Mouse (Mus musculus): ENCODE data around the gene Tbc1d5.

The Tbc1d5 gene

GRCm38 (mm10) chr17:51179195-51179953, at the start of gene Tbc1d5:
Tbc1d5 (minus strand) TSS chr17:51179352.
- peak; percentile 78 for DNase-seq (ENCODE audit: low read depth, low spot score)

GRCm38 (mm10) chr17:51226056-51226455, 46.9 kb upstream of the Tbc1d5 start:
- DNase-seq (ENCODE audit: low read depth, low spot score) = no peak

- no peak for DNase-seq (ENCODE audit: low read depth, low spot score)
These were observed 44.0 kb upstream of the Tbc1d5 start for GRCm38 (mm10) chr17:51223152-51223551.

GRCm38 (mm10) chr17:51221075-51221474, 41.9 kb upstream of the Tbc1d5 start:
- DNase-seq (ENCODE audit: low read depth, low spot score) = no peak

- DNase-seq (ENCODE audit: low read depth, low spot score) = no peak
These were observed 40.7 kb upstream of the Tbc1d5 start for GRCm38 (mm10) chr17:51219897-51220296.

- DNase-seq (ENCODE audit: low read depth, low spot score) = no peak
These were observed 37.3 kb upstream of the Tbc1d5 start for GRCm38 (mm10) chr17:51216426-51216825.

- DNase-seq (ENCODE audit: low read depth, low spot score) = no peak
These were observed 30.4 kb upstream of the Tbc1d5 start for GRCm38 (mm10) chr17:51209565-51209964.

- no peak for DNase-seq (ENCODE audit: low read depth, low spot score)
These were observed 25.5 kb upstream of the Tbc1d5 start for GRCm38 (mm10) chr17:51204643-51205042.

GRCm38 (mm10) chr17:51195561-51195960, 16.4 kb upstream of the Tbc1d5 start:
- no peak for DNase-seq (ENCODE audit: low read depth, low spot score)

GRCm38 (mm10) chr17:51194787-51195186, 15.6 kb upstream of the Tbc1d5 start:
- DNase-seq (ENCODE audit: low read depth, low spot score) = no peak

GRCm38 (mm10) chr17:51191381-51191780, 12.2 kb upstream of the Tbc1d5 start:
- DNase-seq (ENCODE audit: low read depth, low spot score) = no peak

- no peak for DNase-seq (ENCODE audit: low read depth, low spot score)
These were observed 3.6 kb upstream of the Tbc1d5 start for GRCm38 (mm10) chr17:51182715-51183114.

GRCm38 (mm10) chr17:51178491-51179194, 509 bp downstream of the Tbc1d5 start:
- peak; percentile 50 for DNase-seq (ENCODE audit: low read depth, low spot score)

GRCm38 (mm10) chr17:51177923-51178322, 1.2 kb downstream of the Tbc1d5 start:
- DNase-seq (ENCODE audit: low read depth, low spot score) = no peak

- DNase-seq (ENCODE audit: low read depth, low spot score) = no peak
These were observed 6.8 kb downstream of the Tbc1d5 start for GRCm38 (mm10) chr17:51172332-51172731.

- DNase-seq (ENCODE audit: low read depth, low spot score) = no peak
These were observed 7.6 kb downstream of the Tbc1d5 start for GRCm38 (mm10) chr17:51171504-51171903.

- no peak for DNase-seq (ENCODE audit: low read depth, low spot score)
These were observed 9.2 kb downstream of the Tbc1d5 start for GRCm38 (mm10) chr17:51169911-51170310.

GRCm38 (mm10) chr17:51162366-51162765, 16.8 kb downstream of the Tbc1d5 start:
- no peak for DNase-seq (ENCODE audit: low read depth, low spot score)

- DNase-seq (ENCODE audit: low read depth, low spot score) = no peak
These were observed 19.9 kb downstream of the Tbc1d5 start for GRCm38 (mm10) chr17:51159261-51159660.

- DNase-seq (ENCODE audit: low read depth, low spot score) = no peak
These were observed 28.2 kb downstream of the Tbc1d5 start for GRCm38 (mm10) chr17:51150999-51151398.

- no peak for DNase-seq (ENCODE audit: low read depth, low spot score)
These were observed 34.2 kb downstream of the Tbc1d5 start for GRCm38 (mm10) chr17:51144983-51145382.

- no peak for DNase-seq (ENCODE audit: low read depth, low spot score)
These were observed 37.1 kb downstream of the Tbc1d5 start for GRCm38 (mm10) chr17:51142095-51142494.

- peak; percentile 13 for DNase-seq (ENCODE audit: low read depth, low spot score)
These were observed 68.0 kb downstream of the Tbc1d5 start for GRCm38 (mm10) chr17:51111194-51111593.

Data from embryo, embryonic 11.5 days (tissue).